Mouse (Mus musculus): Measurements from ENCODE around the gene Add3.

GRCm38 (mm10) chr19:53210251-53210650 is 70.0 kb downstream of the Add3 start:
- TF ChIP-seq UBTF (IDR thresholded peaks at IDR 0.05; ENCODE audit: low read depth, low read length) (no peak), CTCF (conservative IDR thresholded peaks at IDR 0.05 in 1 of 2, IDR thresholded peaks at IDR 0.05 in 1 of 2; ENCODE audit: low read depth in 2 of 2, low read length in 2 of 2) (no peak), ZMIZ1 (IDR thresholded peaks at IDR 0.05; ENCODE audit: low read depth, low read length) (no peak), MEF2A (IDR thresholded peaks at IDR 0.05; ENCODE audit: borderline replicate concordance, low read depth, low read length) (no peak)
